In the genomic region with DNA sequence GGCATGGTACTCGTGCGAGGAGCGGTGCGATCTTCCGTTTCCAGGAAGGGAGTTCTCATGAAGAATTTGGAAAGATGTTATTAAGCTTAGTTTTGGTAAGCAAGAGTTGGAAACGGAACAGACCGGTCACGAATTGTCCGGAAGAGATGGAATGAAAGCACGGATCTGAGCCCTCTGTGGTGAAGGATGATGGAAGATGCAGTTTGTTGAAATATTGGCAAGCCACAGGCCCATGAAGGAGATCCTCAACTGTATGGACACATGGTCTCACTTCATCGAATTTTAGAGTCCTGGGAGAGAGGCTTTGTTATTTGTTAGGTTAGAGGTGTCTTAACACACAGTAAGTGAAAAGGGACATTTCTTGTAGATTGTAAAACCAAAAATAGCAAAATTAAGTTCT, we compare ENCODE assay signal across 8 mouse cellular contexts. TPM values are rescaled to one million over a fixed set of nuclear protein-coding genes. Genes with fewer than 3 reads are reported as not detected.
DNase-seq lines count a peak whose midpoint lies in the region; ATAC-seq and TF ChIP-seq lines count a peak whose summit lies in the region.

No protein-coding gene starts in this region.

- no peaks in the 10 kb centered on the region for H3K27me3 ChIP-seq in heart, embryonic 12.5 days (replicated peaks)
- no peaks in the 10 kb centered on the region for H3K27me3 ChIP-seq in CH12.LX (replicated peaks)
- no peaks in the 10 kb centered on the region for H3K27me3 ChIP-seq in forebrain, embryonic 14.5 days (replicated peaks; ENCODE audit: control insufficient read depth, insufficient read depth, low read length)
- no peaks in the 10 kb centered on the region for H3K27me3 ChIP-seq in liver, embryonic 14.5 days (ENCODE audit: control insufficient read depth, insufficient read depth, low read length)

- DNase-seq in heart, adult 11 months, result no peak
- DNase-seq in CH12.LX (ENCODE audit: extremely low read depth), result no peak
- no peak for DNase-seq in forebrain, embryonic 14.5 days (ENCODE audit: low spot score)
- DNase-seq in liver, embryonic 14.5 days (ENCODE audit: low read depth in 3 of 3, low spot score in 3 of 3), result no peak
- DNase-seq in layer of hippocampus, postnatal 10 days (ENCODE audit: low spot score in 2 of 2), result no peak
- no peak for DNase-seq in yolk sac, embryonic 10.5 days (ENCODE audit: low spot score)
- DNase-seq in urinary bladder, postnatal 25 days (ENCODE audit: low spot score), result no peak

- peaks cover 6% of the 10 kb centered on the region for H3K4me1 ChIP-seq in heart, embryonic 12.5 days (replicated peaks)
- H3K4me1 ChIP-seq in CH12.LX (ENCODE audit: control insufficient read depth in 1 of 2, insufficient read depth in 2 of 2), result peaks cover 0 to 35% of the 10 kb centered on the region in 2 experiments; a peak in 2 of 4 replicates
- peaks cover 7% of the 10 kb centered on the region for H3K4me1 ChIP-seq in forebrain, embryonic 14.5 days (ENCODE audit: control insufficient read depth, insufficient read depth, low read length)
- peaks cover 3 to 8% of the 10 kb centered on the region in 2 experiments; a peak in 3 of 4 replicates for H3K4me1 ChIP-seq in liver, embryonic 14.5 days (replicated peaks; ENCODE audit: control insufficient read depth in 2 of 2, insufficient read depth in 2 of 2, low read length in 1 of 2)

- TF ChIP-seq RAD21 in CH12.LX (IDR thresholded peaks at IDR 0.05; ENCODE audit: low read depth, low read length), result no peak

- ATAC-seq in heart, embryonic 12.5 days (ENCODE audit: insufficient number of reproducible peaks, low FRiP score), result no peak
- no peak for ATAC-seq in forebrain, embryonic 14.5 days
- no peak for ATAC-seq in liver, embryonic 14.5 days (ENCODE audit: insufficient read depth)

- H3K27ac ChIP-seq in heart, embryonic 12.5 days (ENCODE audit: poor library complexity, severe bottlenecking), result no peak overlapping the region
- peak overlapping the region; percentile 19; the same call in 1 of the 2 replicates for H3K27ac ChIP-seq in CH12.LX (ENCODE audit: insufficient read depth, low read depth)
- H3K27ac ChIP-seq in forebrain, embryonic 14.5 days (ENCODE audit: low read depth, low read length), result no peak overlapping the region
- H3K27ac ChIP-seq in liver, embryonic 14.5 days, result peak overlapping the region; percentile 41

- in situ Hi-C loops in CH12.LX (cut with MboI; ENCODE audit: low pct_ligation_motif_present, low pct_unique_long_range_greater_than_20kb, low sequenced_read_pairs), result no loop called here

- dilution Hi-C loops in CH12.LX (cut with MboI; ENCODE audit: extremely low pct_ligation_motif_present, extremely low pct_unique_long_range_greater_than_20kb, low sequenced_read_pairs), result no loop called here

- peak overlapping the region; percentile 84 for H3K4me2 ChIP-seq in heart, embryonic 12.5 days
- peak overlapping the region; percentile 41; the same call in 1 of the 2 replicates for H3K4me2 ChIP-seq in CH12.LX (ENCODE audit: insufficient read depth, low read depth, poor library complexity, severe bottlenecking)
- peak overlapping the region; percentile 94 for H3K4me2 ChIP-seq in forebrain, embryonic 14.5 days (ENCODE audit: low read length)
- peak overlapping the region; percentile 99 for H3K4me2 ChIP-seq in liver, embryonic 14.5 days (ENCODE audit: low read depth)

- TF ChIP-seq EP300 in CH12.LX (IDR thresholded peaks at IDR 0.05; ENCODE audit: low read length), result no peak
- no peak for TF ChIP-seq EP300 in liver, embryonic 14.5 days (IDR thresholded peaks at IDR 0.05; ENCODE audit: low read depth)

- WGBS in heart, embryonic 12.5 days, result 8% methylated on average over 11 of the region's 11 CpGs
- 11% methylated on average over 11 of the region's 11 CpGs for WGBS in forebrain, embryonic 14.5 days
- WGBS in liver, embryonic 14.5 days (ENCODE audit: insufficient replicate concordance), result 4% methylated on average over 11 of the region's 11 CpGs

- no peak for TF ChIP-seq CTCF in CH12.LX (conservative IDR thresholded peaks at IDR 0.05 in 1 of 2, IDR thresholded peaks at IDR 0.05 in 1 of 2; ENCODE audit: low read depth in 2 of 2, low read length in 2 of 2)
- TF ChIP-seq CTCF in liver, embryonic 14.5 days (IDR thresholded peaks at IDR 0.05; ENCODE audit: low read depth), result no peak

- H3K9ac ChIP-seq in heart, embryonic 12.5 days, result peak overlapping the region; percentile 82
- H3K9ac ChIP-seq in CH12.LX (ENCODE audit: insufficient read depth, low read depth), result peak overlapping the region; percentile 85
- H3K9ac ChIP-seq in forebrain, embryonic 14.5 days (ENCODE audit: low read length), result peak overlapping the region; percentile 81
- peak overlapping the region; percentile 89 for H3K9ac ChIP-seq in liver, embryonic 14.5 days (replicated peaks)

- no peak for TF ChIP-seq POLR2A in CH12.LX (IDR thresholded peaks at IDR 0.05; ENCODE audit: low read depth, low read length)

- H3K9me3 ChIP-seq in heart, embryonic 12.5 days (replicated peaks), result no peaks in the 10 kb centered on the region
- H3K9me3 ChIP-seq in CH12.LX (replicated peaks; ENCODE audit: low read length), result no peaks in the 10 kb centered on the region
- H3K9me3 ChIP-seq in forebrain, embryonic 14.5 days (replicated peaks; ENCODE audit: control insufficient read depth, low read length), result no peaks in the 10 kb centered on the region
- no peaks in the 10 kb centered on the region for H3K9me3 ChIP-seq in liver, embryonic 14.5 days (ENCODE audit: control insufficient read depth, low read length)

- H3K4me3 ChIP-seq in heart, embryonic 12.5 days, result peak overlapping the region; percentile 73
- H3K4me3 ChIP-seq in CH12.LX (replicated peaks in 1 of 3; ENCODE audit: low read depth in 2 of 3, low read length in 2 of 3, poor library complexity in 1 of 3), result peak overlapping the region; percentile 88 to 94 (median 93)
- H3K4me3 ChIP-seq in forebrain, embryonic 14.5 days (ENCODE audit: low read depth, low read length), result peak overlapping the region; percentile 86
- H3K4me3 ChIP-seq in liver, embryonic 14.5 days (ENCODE audit: insufficient read depth in 1 of 2, low read depth in 2 of 2, low read length in 2 of 2), result peak overlapping the region; percentile 91 to 92

- peaks cover 44% of the 10 kb centered on the region for H3K79me2 ChIP-seq in CH12.LX (replicated peaks; ENCODE audit: control insufficient read depth, extremely low read depth, insufficient read depth, poor library complexity, severe bottlenecking)

- H3K36me3 ChIP-seq in heart, embryonic 12.5 days, result peaks cover 74% of the 10 kb centered on the region
- peaks cover 48 to 69% of the 10 kb centered on the region in 2 experiments for H3K36me3 ChIP-seq in CH12.LX (replicated peaks in 1 of 2; ENCODE audit: control insufficient read depth in 1 of 2, insufficient read depth in 1 of 2, low read length in 1 of 2)
- H3K36me3 ChIP-seq in forebrain, embryonic 14.5 days (ENCODE audit: control insufficient read depth, insufficient read depth, low read length), result peaks cover 76% of the 10 kb centered on the region
- H3K36me3 ChIP-seq in liver, embryonic 14.5 days (replicated peaks; ENCODE audit: control insufficient read depth, insufficient read depth, low read depth), result peaks cover 59% of the 10 kb centered on the region

RNA-seq across cellular contexts. Expression of a gene that starts 0.8 kb away (rescaled TPM):
- 55.0 and 56.2 TPM in 2 replicates for polyA plus RNA-seq in heart, embryonic 12.5 days (2016; fragmentation: Nextera tagmentation; extraction: Ambion mirVana)
- total RNA-seq in CH12.LX (2012; rRNA removed) (128 and 188 TPM in 2 replicates), CH12.LX (2014; rRNA removed) (154 TPM in 2 replicates)
- 175 and 179 TPM in 2 replicates for polyA plus RNA-seq in CH12.LX (2012; ENCODE audit: insufficient read length, low read depth)
- polyA plus RNA-seq in forebrain, embryonic 14.5 days (2014; fragmentation: Nextera tagmentation; extraction: Ambion mirVana), result 46.8 and 52.7 TPM in 2 replicates
- polyA plus RNA-seq in liver, embryonic 14.5 days (2012; rRNA removed), result 18.9 and 24.5 TPM in 2 replicates
- 33.1 and 33.7 TPM in 2 replicates for polyA plus RNA-seq in liver, embryonic 14.5 days (2014; fragmentation: Nextera tagmentation; extraction: Ambion mirVana)
- total RNA-seq in layer of hippocampus, postnatal 10 days (2021), result 10 to 100 TPM; 35.9 to 36.1 TPM

RNA-seq across cellular contexts. Expression of a gene that starts 12.6 kb away (rescaled TPM):
- 11.3 and 11.8 TPM in 2 replicates for polyA plus RNA-seq in heart, embryonic 12.5 days (2016; fragmentation: Nextera tagmentation; extraction: Ambion mirVana)
- 6.7 and 7.6 TPM in 2 replicates for total RNA-seq in CH12.LX (2012; rRNA removed)
- total RNA-seq in CH12.LX (2014; rRNA removed), result 3.3 and 4.0 TPM in 2 replicates
- polyA plus RNA-seq in CH12.LX (2012; ENCODE audit: insufficient read length, low read depth), result 7.0 and 8.2 TPM in 2 replicates
- 10.8 and 13.4 TPM in 2 replicates for polyA plus RNA-seq in forebrain, embryonic 14.5 days (2014; fragmentation: Nextera tagmentation; extraction: Ambion mirVana)
- 4.8 and 6.0 TPM in 2 replicates for polyA plus RNA-seq in liver, embryonic 14.5 days (2012; rRNA removed)
- 1.8 and 3.7 TPM in 2 replicates for polyA plus RNA-seq in liver, embryonic 14.5 days (2014; fragmentation: Nextera tagmentation; extraction: Ambion mirVana)
- total RNA-seq in layer of hippocampus, postnatal 10 days (2021), result 10 to 100 TPM; 49.7 to 50.7 TPM

RNA-seq across cellular contexts. Expression of a gene that starts 33.8 kb away (rescaled TPM):
- 4,345 and 4,378 TPM in 2 replicates for polyA plus RNA-seq in heart, embryonic 12.5 days (2016; fragmentation: Nextera tagmentation; extraction: Ambion mirVana)
- total RNA-seq in CH12.LX (2012; rRNA removed) (2,085 and 2,925 TPM in 2 replicates), CH12.LX (2014; rRNA removed) (1,576 and 2,268 TPM in 2 replicates)
- polyA plus RNA-seq in CH12.LX (2012; ENCODE audit: insufficient read length, low read depth), result 2,269 and 2,654 TPM in 2 replicates
- 1,676 and 1,964 TPM in 2 replicates for polyA plus RNA-seq in forebrain, embryonic 14.5 days (2014; fragmentation: Nextera tagmentation; extraction: Ambion mirVana)
- 1,485 and 1,875 TPM in 2 replicates for polyA plus RNA-seq in liver, embryonic 14.5 days (2012; rRNA removed)
- 960 and 1,040 TPM in 2 replicates for polyA plus RNA-seq in liver, embryonic 14.5 days (2014; fragmentation: Nextera tagmentation; extraction: Ambion mirVana)
- total RNA-seq in layer of hippocampus, postnatal 10 days (2021), result 1,000 to 10,000 TPM; 1,523 to 1,789 TPM

RNA-seq across cellular contexts. Expression of a gene that starts 36.7 kb away (rescaled TPM):
- polyA plus RNA-seq in heart, embryonic 12.5 days (2016; fragmentation: Nextera tagmentation; extraction: Ambion mirVana), result 76.2 and 77.3 TPM in 2 replicates
- 165 and 174 TPM in 2 replicates for total RNA-seq in CH12.LX (2012; rRNA removed)
- 72.7 and 86.0 TPM in 2 replicates for total RNA-seq in CH12.LX (2014; rRNA removed)
- 200 and 225 TPM in 2 replicates for polyA plus RNA-seq in CH12.LX (2012; ENCODE audit: insufficient read length, low read depth)
- polyA plus RNA-seq in forebrain, embryonic 14.5 days (2014; fragmentation: Nextera tagmentation; extraction: Ambion mirVana), result 61.1 and 66.1 TPM in 2 replicates
- polyA plus RNA-seq in liver, embryonic 14.5 days (2012; rRNA removed), result 13.9 and 24.7 TPM in 2 replicates
- polyA plus RNA-seq in liver, embryonic 14.5 days (2014; fragmentation: Nextera tagmentation; extraction: Ambion mirVana), result 19.7 and 24.3 TPM in 2 replicates
- 100 to 1,000 TPM; 176 to 195 TPM for total RNA-seq in layer of hippocampus, postnatal 10 days (2021)

RNA-seq across cellular contexts. Expression of a gene that starts 59.0 kb away (rescaled TPM):
- 99.0 and 112 TPM in 2 replicates for polyA plus RNA-seq in heart, embryonic 12.5 days (2016; fragmentation: Nextera tagmentation; extraction: Ambion mirVana)
- total RNA-seq in CH12.LX (2012; rRNA removed) (140 and 147 TPM in 2 replicates), CH12.LX (2014; rRNA removed) (78.3 and 79.6 TPM in 2 replicates)
- 263 and 301 TPM in 2 replicates for polyA plus RNA-seq in CH12.LX (2012; ENCODE audit: insufficient read length, low read depth)
- polyA plus RNA-seq in forebrain, embryonic 14.5 days (2014; fragmentation: Nextera tagmentation; extraction: Ambion mirVana), result 64.4 and 67.6 TPM in 2 replicates
- 108 and 148 TPM in 2 replicates for polyA plus RNA-seq in liver, embryonic 14.5 days (2012; rRNA removed)
- polyA plus RNA-seq in liver, embryonic 14.5 days (2014; fragmentation: Nextera tagmentation; extraction: Ambion mirVana), result 66.8 and 80.4 TPM in 2 replicates
- total RNA-seq in layer of hippocampus, postnatal 10 days (2021), result 10 to 100 TPM; 31.8 to 36.1 TPM

Comparison
In these comparisons a context has a peak if more than half of its experiments do, and no peak if none do; other contexts are left out.
1. H3K27ac ChIP-seq: peak in CH12.LX (single experiment) and liver, embryonic 14.5 days (single experiment); none in heart, embryonic 12.5 days (single experiment) and forebrain, embryonic 14.5 days (single experiment).
2. H3K4me2 ChIP-seq: peak in every context shown above with its lines; median percentile 99 in liver, embryonic 14.5 days; 94 in forebrain, embryonic 14.5 days; 84 in heart, embryonic 12.5 days; 41 in CH12.LX.
3. Peak in every context shown above with its lines, with median percentiles within 50 percentile points of each other: H3K4me3 ChIP-seq and H3K9ac ChIP-seq.